Mouse (Mus musculus): Measurements from ENCODE around the gene Slc5a4b. TPM values are rescaled to one million over a fixed set of nuclear protein-coding genes. Genes with fewer than 3 reads are reported as not detected.
A peak's percentile ranks its signal among the peaks of the same experiment; 100 is the strongest.

The Slc5a4b gene
- polyA plus RNA-seq, 1 experiment from 2014 or later = not detected

GRCm38 (mm10) chr10:76048967-76049366, 61.8 kb downstream of the Slc5a4b start:
- no peaks in the 10 kb centered on the region for H3K9me3 ChIP-seq (ENCODE audit: low read length)
- DNase-seq (no peak), ATAC-seq (peak; percentile 79)
- H3K4me1 ChIP-seq (ENCODE audit: insufficient read depth) = peaks cover 3% of the 10 kb centered on the region; the same call in 1 of the 2 replicates
- no peaks in the 10 kb centered on the region for H3K27me3 ChIP-seq (ENCODE audit: insufficient read depth, low read length)
- no peak overlapping the region for H3K4me3 ChIP-seq (ENCODE audit: low read depth, low read length)
- WGBS (ENCODE audit: insufficient replicate concordance) = 39% methylated on average over 6 of the region's 6 CpGs
- no peak overlapping the region for H3K4me2 ChIP-seq (ENCODE audit: low read depth, low read length)
- H3K27ac ChIP-seq (ENCODE audit: low read depth) = peak overlapping the region; percentile 66
- no peaks in the 10 kb centered on the region for H3K36me3 ChIP-seq (replicated peaks; ENCODE audit: insufficient read depth, low read length)
- TF ChIP-seq CTCF (IDR thresholded peaks at IDR 0.05; ENCODE audit: low read depth) = no peak
- no peak for TF ChIP-seq EP300 (IDR thresholded peaks at IDR 0.05; ENCODE audit: low read depth)
- no peak overlapping the region for H3K9ac ChIP-seq (replicated peaks)

- ATAC-seq = peak; percentile 65; the same call in 1 of the 2 replicates
Observed at GRCm38 (mm10) chr10:76047182-76047869, 63.4 kb downstream of the Slc5a4b start.

GRCm38 (mm10) chr10:76046754-76047153, 64.0 kb downstream of the Slc5a4b start:
- 10% methylated on average over 1 of the region's 1 CpGs for WGBS (ENCODE audit: insufficient replicate concordance)
- Histone ChIP-seq H3K27me3 (ENCODE audit: insufficient read depth, low read length) (no peaks in the 10 kb centered on the region), H3K9ac (replicated peaks) (no peak overlapping the region), H3K27ac (ENCODE audit: low read depth) (peak overlapping the region; percentile 64), H3K4me3 (ENCODE audit: low read depth, low read length) (no peak overlapping the region), H3K4me1 (ENCODE audit: insufficient read depth) (peaks cover 3% of the 10 kb centered on the region; the same call in 1 of the 2 replicates), H3K9me3 (ENCODE audit: low read length) (no peaks in the 10 kb centered on the region), H3K36me3 (replicated peaks; ENCODE audit: insufficient read depth, low read length) (no peaks in the 10 kb centered on the region), H3K4me2 (ENCODE audit: low read depth, low read length) (no peak overlapping the region)
- DNase-seq = no peak
- peak; percentile 38; the same call in 1 of the 2 replicates for ATAC-seq
- TF ChIP-seq CTCF (IDR thresholded peaks at IDR 0.05; ENCODE audit: low read depth) (no peak), EP300 (IDR thresholded peaks at IDR 0.05; ENCODE audit: low read depth) (no peak)

More at GRCm38 (mm10) chr10:76047182-76047869, 63.4 kb downstream of the Slc5a4b start:
- Histone ChIP-seq H3K36me3 (replicated peaks; ENCODE audit: insufficient read depth, low read length) (no peaks in the 10 kb centered on the region), H3K9ac (replicated peaks) (no peak overlapping the region), H3K4me3 (ENCODE audit: low read depth, low read length) (no peak overlapping the region), H3K27ac (ENCODE audit: low read depth) (peak overlapping the region; percentile 64), H3K4me1 (ENCODE audit: insufficient read depth) (peaks cover 3% of the 10 kb centered on the region; the same call in 1 of the 2 replicates), H3K4me2 (ENCODE audit: low read depth, low read length) (no peak overlapping the region), H3K27me3 (ENCODE audit: insufficient read depth, low read length) (no peaks in the 10 kb centered on the region), H3K9me3 (ENCODE audit: low read length) (no peaks in the 10 kb centered on the region)
- TF ChIP-seq CTCF (IDR thresholded peaks at IDR 0.05; ENCODE audit: low read depth) = no peak
- TF ChIP-seq EP300 (IDR thresholded peaks at IDR 0.05; ENCODE audit: low read depth) = no peak
- no peak for DNase-seq
- WGBS (ENCODE audit: insufficient replicate concordance) = 28% methylated on average over 5 of the region's 5 CpGs

- H3K9ac ChIP-seq (replicated peaks) = no peak overlapping the region
- peaks cover 2% of the 10 kb centered on the region for H3K36me3 ChIP-seq (replicated peaks; ENCODE audit: insufficient read depth, low read length)
- DNase-seq = no peak
- peaks cover 3% of the 10 kb centered on the region; the same call in 1 of the 2 replicates for H3K4me1 ChIP-seq (ENCODE audit: insufficient read depth)
- H3K27me3 ChIP-seq (ENCODE audit: insufficient read depth, low read length) = no peaks in the 10 kb centered on the region
- H3K4me3 ChIP-seq (ENCODE audit: low read depth, low read length) = no peak overlapping the region
- H3K4me2 ChIP-seq (ENCODE audit: low read depth, low read length) = no peak overlapping the region
- no peak for TF ChIP-seq CTCF (IDR thresholded peaks at IDR 0.05; ENCODE audit: low read depth)
- TF ChIP-seq EP300 (IDR thresholded peaks at IDR 0.05; ENCODE audit: low read depth) = no peak
- no peak overlapping the region for H3K27ac ChIP-seq (ENCODE audit: low read depth)
- ATAC-seq = no peak
- no peaks in the 10 kb centered on the region for H3K9me3 ChIP-seq (ENCODE audit: low read length)
- WGBS (ENCODE audit: insufficient replicate concordance) = 55% methylated on average over 5 of the region's 5 CpGs
Observed at GRCm38 (mm10) chr10:76045343-76045742, 65.4 kb downstream of the Slc5a4b start.

GRCm38 (mm10) chr10:76036962-76037361, 73.8 kb downstream of the Slc5a4b start:
- ATAC-seq = no peak
- TF ChIP-seq CTCF (IDR thresholded peaks at IDR 0.05; ENCODE audit: low read depth) (no peak), EP300 (IDR thresholded peaks at IDR 0.05; ENCODE audit: low read depth) (no peak)
- Histone ChIP-seq H3K9ac (replicated peaks) (no peak overlapping the region), H3K27me3 (ENCODE audit: insufficient read depth, low read length) (no peaks in the 10 kb centered on the region), H3K4me3 (ENCODE audit: low read depth, low read length) (no peak overlapping the region), H3K27ac (ENCODE audit: low read depth) (no peak overlapping the region), H3K4me2 (ENCODE audit: low read depth, low read length) (no peak overlapping the region), H3K36me3 (replicated peaks; ENCODE audit: insufficient read depth, low read length) (peaks cover 30% of the 10 kb centered on the region), H3K4me1 (ENCODE audit: insufficient read depth) (peaks cover 11% of the 10 kb centered on the region), H3K9me3 (ENCODE audit: low read length) (no peaks in the 10 kb centered on the region)
- 78% methylated on average over 5 of the region's 5 CpGs for WGBS (ENCODE audit: insufficient replicate concordance)
- DNase-seq = no peak

GRCm38 (mm10) chr10:76035277-76035676, 75.5 kb downstream of the Slc5a4b start:
- Histone ChIP-seq H3K4me3 (ENCODE audit: low read depth, low read length) (no peak overlapping the region), H3K9ac (replicated peaks) (no peak overlapping the region), H3K4me1 (ENCODE audit: insufficient read depth) (peaks cover 14% of the 10 kb centered on the region), H3K9me3 (ENCODE audit: low read length) (no peaks in the 10 kb centered on the region), H3K4me2 (ENCODE audit: low read depth, low read length) (no peak overlapping the region), H3K27ac (ENCODE audit: low read depth) (no peak overlapping the region), H3K27me3 (ENCODE audit: insufficient read depth, low read length) (no peaks in the 10 kb centered on the region), H3K36me3 (replicated peaks; ENCODE audit: insufficient read depth, low read length) (peaks cover 27% of the 10 kb centered on the region)
- TF ChIP-seq EP300 (IDR thresholded peaks at IDR 0.05; ENCODE audit: low read depth) (no peak), CTCF (IDR thresholded peaks at IDR 0.05; ENCODE audit: low read depth) (no peak)
- ATAC-seq (no peak), DNase-seq (no peak)

All from liver, postnatal 0 days (tissue).